Mouse (Mus musculus) cerebral cortex, adult 2 months (tissue): ENCODE measurements around the gene Lrrk1.

Experiments used
- WGBS: fragments of 180-500 bp; shearing (Covaris S2); methylation state at CpG from one replicate; pipeline ENCODE4 v1.1.7; 2018; 5-methylcytosine and 5-hydroxymethylcytosine counted together

Gene Lrrk1

DNA sequence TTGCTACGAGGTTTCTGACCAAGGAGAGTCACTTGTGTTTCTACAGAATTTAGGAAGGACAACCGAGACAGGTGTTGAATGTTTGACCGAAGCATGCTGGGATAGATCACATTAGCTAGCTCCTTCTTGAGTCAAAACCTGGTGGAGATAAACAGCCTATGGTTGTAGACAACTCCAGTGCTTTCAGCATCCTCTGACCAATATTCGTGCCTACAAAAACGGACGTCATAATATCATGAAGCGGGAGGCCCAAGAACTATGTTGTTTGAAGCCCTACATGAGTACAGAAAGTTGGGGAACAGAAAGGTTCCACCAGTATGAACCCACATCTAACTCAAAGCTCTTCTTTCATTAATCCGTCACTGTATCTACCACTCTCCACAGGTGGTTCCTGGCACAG is 3.3 kb downstream of the Lrrk1 start:
- 91% methylated on average over 8 of the region's 8 CpGs for WGBS

GRCm38 (mm10) chr7:66384213-66384612 is 3.9 kb downstream of the Lrrk1 start:
- WGBS, result 71% methylated on average over 5 of the region's 5 CpGs

GRCm38 (mm10) chr7:66376560-66376959 is 11.6 kb downstream of the Lrrk1 start:
- 85% methylated on average over 10 of the region's 10 CpGs for WGBS

- 76% methylated on average over 4 of the region's 4 CpGs for WGBS
These were observed 12.4 kb downstream of the Lrrk1 start for GRCm38 (mm10) chr7:66375736-66376135.

- whole genome bisulfite sequencing, result 85% methylated on average over 3 of the region's 3 CpGs
These were observed 14.8 kb downstream of the Lrrk1 start for GRCm38 (mm10) chr7:66373391-66373790.

DNA sequence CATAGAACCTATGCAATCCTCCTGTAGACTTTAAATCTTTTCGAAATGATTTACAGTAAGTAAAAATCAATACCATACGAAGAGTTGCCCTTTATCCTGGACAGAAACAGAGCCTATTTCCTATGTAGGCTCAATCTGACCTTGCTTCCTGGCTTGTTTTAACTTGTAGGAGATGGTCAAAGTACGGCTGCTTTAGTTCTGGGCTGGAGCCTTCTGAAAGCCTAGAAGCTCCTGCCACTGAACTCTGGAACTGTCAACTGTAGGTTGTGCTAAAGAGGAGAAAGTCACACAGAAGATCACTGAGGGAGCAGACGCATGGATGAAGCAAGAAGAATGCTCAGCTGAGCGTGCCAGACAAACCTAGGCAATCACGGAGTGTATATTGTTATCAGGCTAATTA is 17.2 kb downstream of the Lrrk1 start:
- 91% methylated on average over 6 of the region's 6 CpGs for WGBS

DNA sequence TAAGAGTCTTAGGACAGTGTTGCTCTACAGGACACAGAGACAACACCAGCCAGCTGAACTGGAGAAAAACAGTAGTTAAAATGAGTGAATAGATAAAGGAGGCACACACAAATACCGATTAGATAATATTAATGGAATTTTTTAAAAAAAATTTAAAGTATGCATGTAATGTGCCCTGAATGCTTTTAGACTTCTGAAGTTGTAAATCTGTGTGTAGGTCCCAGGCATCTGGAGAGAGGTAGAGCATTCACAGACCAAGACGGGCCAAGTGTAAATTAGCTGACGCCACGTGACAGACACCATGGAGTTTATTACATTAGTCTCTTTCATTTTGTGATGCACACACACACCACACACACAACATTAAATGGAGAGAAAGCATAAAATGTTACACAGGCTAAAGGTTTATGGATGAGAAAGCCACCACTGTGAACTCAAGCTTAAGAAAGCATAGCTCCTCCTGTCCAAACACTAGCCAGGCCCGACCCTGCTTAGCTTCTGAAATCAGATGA is 18.2 kb downstream of the Lrrk1 start:
- 80% methylated on average over 5 of the region's 5 CpGs for WGBS

DNA sequence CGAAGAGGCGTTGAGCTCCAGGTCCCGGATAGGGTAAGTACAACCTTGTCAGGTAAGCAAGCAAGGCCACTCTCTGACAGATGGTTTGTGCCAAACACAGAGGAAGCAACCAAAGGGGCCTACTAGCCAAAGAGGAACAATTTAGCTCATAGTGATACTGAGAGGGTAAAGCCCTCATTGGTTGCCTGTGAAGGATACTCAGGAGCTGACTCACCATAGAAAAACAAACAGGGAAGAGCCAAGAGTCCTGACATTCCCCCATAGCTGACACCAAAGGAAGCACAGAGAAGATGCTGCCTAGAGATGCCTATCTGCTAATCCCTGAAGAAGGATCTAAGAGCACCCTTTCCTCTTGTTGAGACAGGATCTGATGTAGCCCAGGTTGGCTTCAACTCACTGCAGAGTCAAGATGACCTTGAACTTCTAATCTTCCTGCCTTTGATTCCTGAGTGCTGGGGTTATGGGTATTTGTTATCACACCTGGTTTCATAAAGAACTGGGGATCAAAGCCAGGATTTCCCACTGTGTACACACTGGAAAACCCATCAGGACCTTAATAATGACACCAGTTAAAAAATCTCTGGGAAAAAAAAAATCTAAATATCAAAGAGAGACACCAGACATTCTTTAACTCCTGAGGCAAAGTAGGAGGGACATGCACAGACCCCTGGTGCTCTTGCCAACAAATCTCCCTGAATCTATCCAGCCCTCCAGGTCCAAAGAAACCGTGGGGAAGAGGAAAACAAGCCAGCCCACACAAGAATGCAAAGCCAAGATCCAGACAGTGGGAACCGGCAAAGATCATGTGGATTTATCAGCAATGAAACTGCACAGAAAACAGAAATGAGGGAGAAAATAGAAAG is 18.8 kb downstream of the Lrrk1 start:
- WGBS, result 67% methylated on average over 5 of the region's 5 CpGs

DNA sequence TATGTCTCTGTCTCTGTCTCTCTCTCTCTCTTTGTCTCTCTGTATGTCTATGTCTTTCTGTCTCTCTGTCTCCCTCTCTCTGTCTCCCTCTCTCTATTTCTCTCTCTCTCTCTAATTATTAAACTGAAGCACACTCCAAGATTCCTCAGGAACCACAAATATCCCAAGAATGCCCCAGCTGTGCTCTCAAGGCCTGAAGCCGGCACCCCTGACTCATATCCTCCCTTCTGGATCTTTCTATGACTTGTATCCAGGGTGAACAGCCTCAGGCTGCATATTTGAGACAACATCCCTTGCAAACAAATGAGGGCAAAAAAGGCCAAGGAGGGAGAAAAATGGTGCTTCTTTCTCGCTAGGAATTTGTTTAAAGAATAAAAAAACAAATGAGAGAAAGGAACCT is 22.2 kb downstream of the Lrrk1 start, which contains the start of gene Gm10974:
Gene Gm10974 (plus strand): TSS at position 2 of the 400 bp plus-strand sequence.
- WGBS, result 71% methylated on average over 2 of the region's 2 CpGs

DNA sequence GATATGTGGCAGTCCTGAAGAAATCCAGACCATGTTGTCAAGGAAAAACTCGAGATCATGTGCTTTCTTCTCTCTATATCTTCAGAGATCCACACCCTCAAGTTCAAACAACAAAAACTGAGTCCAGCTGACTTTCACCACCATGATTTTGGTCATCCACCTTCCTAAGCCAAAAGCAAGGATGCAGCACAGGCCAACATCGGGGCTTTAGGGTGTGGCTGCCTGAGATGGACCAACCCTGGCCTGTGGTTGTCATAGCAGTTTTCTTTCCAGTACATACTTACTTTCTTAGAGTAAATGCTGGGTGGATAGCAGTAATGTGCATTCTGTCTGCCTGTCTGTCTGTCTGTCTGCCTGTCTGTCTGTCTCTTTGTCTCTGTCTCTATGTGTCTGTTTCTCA is 22.7 kb downstream of the Lrrk1 start:
- WGBS, result 80% methylated on average over 2 of the region's 2 CpGs

DNA sequence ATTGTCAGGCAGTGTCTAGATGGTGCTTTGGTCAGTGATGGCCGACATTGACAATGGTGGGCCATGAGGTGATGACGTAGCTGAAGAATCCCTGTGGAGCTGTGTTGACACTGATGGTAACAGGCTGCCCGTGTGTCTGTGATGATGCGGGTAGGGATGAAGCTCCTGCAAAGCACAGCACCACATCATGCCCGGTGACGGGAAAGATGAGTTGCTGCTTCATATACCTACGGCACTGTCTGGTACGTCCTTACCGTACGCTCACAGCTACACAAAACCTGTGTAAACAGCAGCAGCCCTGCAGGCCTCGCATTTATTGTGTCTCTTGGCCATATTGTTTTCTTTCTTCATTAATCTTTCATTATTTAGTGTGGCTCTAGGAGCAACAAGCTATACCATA is 23.7 kb downstream of the Lrrk1 start:
- WGBS, result 97% methylated on average over 11 of the region's 11 CpGs

GRCm38 (mm10) chr7:66359044-66359443 is 29.1 kb downstream of the Lrrk1 start:
- WGBS, result 92% methylated on average over 4 of the region's 4 CpGs

DNA sequence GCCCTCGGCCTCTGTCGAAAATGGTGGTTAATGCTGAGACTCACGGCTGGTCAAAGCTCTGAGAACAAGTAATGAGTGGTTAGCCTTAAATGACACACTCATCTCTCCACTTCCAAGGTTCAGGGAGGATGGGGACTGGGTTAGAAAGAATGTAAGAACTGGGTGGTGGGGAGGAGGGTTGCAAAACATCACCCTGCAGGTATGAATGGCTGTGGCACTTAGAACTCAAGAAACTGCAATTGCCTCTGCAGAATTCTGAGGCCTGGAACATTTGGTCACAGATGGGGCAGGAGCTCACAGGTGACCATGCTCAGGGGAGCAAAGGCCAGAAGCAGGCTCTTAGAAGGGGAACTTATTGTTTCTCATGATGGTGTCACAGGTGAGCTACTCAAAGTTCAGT is 29.7 kb downstream of the Lrrk1 start:
- whole genome bisulfite sequencing, result 97% methylated on average over 3 of the region's 3 CpGs

- WGBS, result 84% methylated on average over 8 of the region's 8 CpGs
These were observed 32.2 kb downstream of the Lrrk1 start for GRCm38 (mm10) chr7:66355791-66356522.

GRCm38 (mm10) chr7:66354911-66355310 is 33.2 kb downstream of the Lrrk1 start:
- 78% methylated on average over 3 of the region's 3 CpGs for WGBS

- 75% methylated on average over 4 of the region's 4 CpGs for WGBS
These were observed 37.1 kb downstream of the Lrrk1 start for GRCm38 (mm10) chr7:66351074-66351473.

DNA sequence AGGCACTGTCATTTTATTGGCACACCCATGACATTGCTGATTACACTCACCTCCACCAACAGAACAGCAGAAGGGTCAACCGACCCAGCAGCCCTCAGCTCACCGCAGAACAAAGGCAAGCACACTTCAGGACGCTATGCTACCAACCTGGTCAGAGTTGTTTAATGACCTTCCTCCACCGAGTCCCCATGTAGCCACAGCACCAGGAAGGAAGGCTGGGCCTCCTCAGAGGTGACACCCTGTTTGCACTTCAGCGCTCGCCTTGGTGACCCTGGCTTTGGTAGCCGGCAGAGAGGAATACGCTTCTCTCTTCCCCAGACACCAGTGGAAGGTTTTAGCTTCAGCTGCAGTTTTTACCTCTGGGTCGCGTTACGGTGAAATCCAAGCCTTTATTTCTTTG is 38.5 kb downstream of the Lrrk1 start:
- WGBS, result 81% methylated on average over 11 of the region's 11 CpGs

- WGBS, result 85% methylated on average over 10 of the region's 10 CpGs
These were observed 39.6 kb downstream of the Lrrk1 start for GRCm38 (mm10) chr7:66348588-66348987.

DNA sequence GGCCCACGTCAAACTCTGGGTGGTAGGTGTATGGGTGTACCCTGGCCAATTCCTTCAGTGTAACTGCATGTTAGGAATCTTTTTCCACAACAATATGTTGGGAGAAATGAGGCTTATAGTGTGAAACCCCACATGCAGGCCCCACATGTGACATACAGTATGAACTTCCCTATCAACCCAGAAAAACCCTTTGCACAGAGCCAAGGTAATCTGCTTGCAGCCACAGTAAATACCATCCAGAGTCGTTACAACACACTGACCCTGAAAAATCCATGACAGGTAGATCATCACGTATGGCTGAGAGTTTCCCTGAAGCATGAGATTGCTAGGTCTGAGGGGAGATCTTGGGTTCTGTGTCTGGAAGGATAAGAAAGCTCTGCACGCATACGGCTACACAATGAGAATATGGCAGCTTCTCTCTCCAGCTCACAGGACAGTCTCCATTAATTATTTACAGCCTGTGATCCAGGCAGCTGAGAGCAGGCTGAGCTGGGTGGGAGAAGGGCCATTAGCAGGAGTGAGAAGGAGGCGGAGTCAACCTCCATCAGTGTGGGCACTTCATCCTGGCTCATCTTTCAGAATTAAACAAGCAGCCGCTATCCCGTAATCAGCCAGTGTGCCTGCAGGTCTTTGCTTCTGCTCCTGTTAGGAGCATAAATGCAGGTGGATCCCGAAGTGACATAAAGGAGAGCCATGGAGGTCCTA is 41.0 kb downstream of the Lrrk1 start:
- 80% methylated on average over 9 of the region's 9 CpGs for WGBS

GRCm38 (mm10) chr7:66343307-66343706 is 44.8 kb downstream of the Lrrk1 start:
- 76% methylated on average over 5 of the region's 5 CpGs for WGBS

GRCm38 (mm10) chr7:66342831-66343230 is 45.3 kb downstream of the Lrrk1 start:
- 79% methylated on average over 6 of the region's 6 CpGs for WGBS

DNA sequence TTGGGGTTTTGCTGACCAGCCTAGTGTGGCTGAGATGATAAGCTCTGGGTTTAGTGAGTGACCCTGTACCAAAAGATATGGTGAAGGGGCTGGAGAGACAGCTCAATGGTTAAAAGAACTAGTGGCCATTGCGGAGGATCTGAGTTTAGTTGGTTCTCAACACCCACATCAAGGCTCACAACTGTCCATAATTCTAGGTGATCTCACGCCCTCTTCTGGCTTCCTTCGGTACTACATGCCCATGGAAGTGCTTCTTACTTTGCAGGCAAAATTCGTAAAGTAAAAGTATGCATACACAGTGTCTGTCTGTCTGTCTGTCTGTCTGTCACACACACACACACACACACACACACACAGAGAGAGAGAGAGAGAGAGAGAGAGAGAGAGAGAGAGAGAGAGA is 45.8 kb downstream of the Lrrk1 start:
- 39% methylated on average over 4 of the region's 4 CpGs for WGBS
